Mouse (Mus musculus): ENCODE measurements around the gene Fntb.

GRCm38 (mm10) chr12:76805056-76805811 lies 39.8 kb downstream of the Fntb start:
- TF ChIP-seq POLR2A (IDR thresholded peaks at IDR 0.05; ENCODE audit: insufficient read length, low read depth) = no peak
- TF ChIP-seq MAX (IDR thresholded peaks at IDR 0.05; ENCODE audit: low read depth) = no peak
- TF ChIP-seq CEBPB (IDR thresholded peaks at IDR 0.05; ENCODE audit: insufficient read depth, poor library complexity, severe bottlenecking) = no peak
- no peak for TF ChIP-seq USF1 (IDR thresholded peaks at IDR 0.05; ENCODE audit: low read depth)
- TF ChIP-seq TCF3 (IDR thresholded peaks at IDR 0.05; ENCODE audit: insufficient read length, low read depth) = no peak

Measured in myocyte (in vitro differentiated cells).